Mouse (Mus musculus) ovary, postnatal 36 days (tissue): ENCODE data around the gene Tbl2.

Experiments
- DNase-seq: peaks from one replicate; pipeline ENCODE4 v3.0.0; 2022; ENCODE audit warnings: low spot score, mixed read lengths

The Tbl2 gene

DNA sequence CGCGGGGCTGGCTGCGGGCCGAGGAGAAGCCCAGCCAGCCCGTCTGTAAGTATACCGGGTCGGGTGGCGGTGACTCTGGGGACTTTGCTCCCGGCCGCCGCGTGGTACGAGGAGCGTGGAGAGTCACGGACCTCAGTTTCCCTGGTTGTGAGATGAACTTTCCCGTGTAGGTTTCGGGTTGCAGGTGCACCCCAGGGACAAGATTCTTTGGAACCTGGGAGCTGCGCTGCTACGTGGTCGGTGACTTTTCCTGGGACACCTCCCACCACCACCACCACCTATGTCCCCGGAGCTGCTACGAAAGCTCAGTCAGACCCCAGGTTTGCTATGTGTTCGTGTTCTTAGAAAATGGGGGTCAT, 342 bp downstream of the Tbl2 start:
- no peak for DNase-seq

DNA sequence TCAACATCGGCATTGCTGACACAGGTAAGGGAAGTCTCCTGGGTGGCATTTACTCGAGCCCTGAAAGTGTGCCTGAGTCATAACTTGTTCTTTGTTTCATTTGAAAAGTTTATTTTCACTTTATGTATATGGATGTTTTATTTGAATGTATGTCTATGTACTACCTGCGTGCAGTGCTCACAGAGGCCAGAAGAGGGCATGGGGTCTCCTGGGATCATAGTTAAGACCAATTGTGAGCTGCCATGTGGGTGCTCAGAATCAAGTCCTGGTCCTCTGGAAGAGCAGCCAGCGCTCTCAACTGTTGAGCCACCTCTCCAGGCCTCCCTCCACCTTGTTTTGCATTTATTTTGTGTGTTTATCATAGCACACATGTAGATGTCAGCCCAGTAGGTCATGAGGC, 7.0 kb downstream of the Tbl2 start:
- DNase-seq = no peak

DNA sequence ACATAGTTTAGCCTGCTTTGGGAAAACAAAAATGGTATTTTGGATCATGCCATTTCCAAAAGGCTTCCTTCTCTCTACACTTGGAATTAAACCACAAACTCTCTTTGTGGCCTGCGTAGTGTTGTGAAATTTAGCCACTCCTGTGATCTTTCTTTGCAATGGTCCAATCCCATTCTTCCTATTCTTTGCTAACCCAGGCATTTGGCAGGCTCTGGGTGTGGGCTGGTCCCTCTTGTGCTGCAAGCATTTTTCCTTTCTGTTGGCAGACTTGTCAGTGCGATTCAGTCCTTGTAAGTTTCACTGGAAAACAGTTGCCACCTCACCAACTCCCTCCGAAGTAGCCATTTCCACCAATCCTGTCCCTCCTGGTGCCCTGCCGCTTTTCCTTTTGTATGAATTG, 11.8 kb downstream of the Tbl2 start:
- DNase-seq = peak; percentile 39

DNA sequence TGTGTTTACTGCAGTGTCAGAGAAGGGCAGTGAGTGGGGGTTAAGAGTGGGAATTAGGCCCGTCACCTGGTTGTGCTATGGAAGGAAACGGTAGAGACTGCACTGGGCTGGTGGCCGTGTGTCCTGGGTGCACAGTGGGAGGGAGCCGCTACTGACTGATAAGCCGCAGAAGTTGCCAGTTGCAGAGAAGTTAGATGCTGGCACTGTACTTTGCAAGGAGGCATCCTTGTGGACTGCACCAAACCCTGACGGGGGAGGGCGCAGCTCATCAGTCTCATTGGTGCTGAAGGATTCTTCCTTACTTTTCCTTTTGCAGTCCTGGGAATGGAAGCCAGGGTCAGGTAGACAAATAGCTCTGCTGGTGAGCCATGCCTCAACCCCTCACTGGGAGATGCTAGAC, 12.2 kb downstream of the Tbl2 start:
- no peak for DNase-seq

DNA sequence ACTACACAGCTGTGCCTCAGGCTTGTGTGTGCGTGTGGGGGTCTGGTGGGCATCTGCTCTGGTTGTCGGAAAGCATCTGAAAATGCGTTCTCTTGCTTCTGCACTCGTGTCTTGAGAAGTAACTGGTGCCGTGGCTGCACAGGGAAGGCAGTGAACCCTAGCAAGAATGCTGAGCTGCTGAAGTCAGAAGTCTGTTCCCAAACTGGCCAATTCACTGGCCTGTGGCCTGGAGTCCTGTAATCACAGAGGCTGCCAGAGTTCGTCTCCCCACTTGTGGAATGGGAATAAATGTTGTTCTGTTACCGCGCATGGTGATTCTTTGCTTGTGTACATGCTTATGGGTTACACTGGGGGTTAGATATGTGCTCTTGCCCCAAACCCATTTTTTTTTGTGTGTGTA, 12.9 kb downstream of the Tbl2 start:
- DNase-seq = no peak

DNA sequence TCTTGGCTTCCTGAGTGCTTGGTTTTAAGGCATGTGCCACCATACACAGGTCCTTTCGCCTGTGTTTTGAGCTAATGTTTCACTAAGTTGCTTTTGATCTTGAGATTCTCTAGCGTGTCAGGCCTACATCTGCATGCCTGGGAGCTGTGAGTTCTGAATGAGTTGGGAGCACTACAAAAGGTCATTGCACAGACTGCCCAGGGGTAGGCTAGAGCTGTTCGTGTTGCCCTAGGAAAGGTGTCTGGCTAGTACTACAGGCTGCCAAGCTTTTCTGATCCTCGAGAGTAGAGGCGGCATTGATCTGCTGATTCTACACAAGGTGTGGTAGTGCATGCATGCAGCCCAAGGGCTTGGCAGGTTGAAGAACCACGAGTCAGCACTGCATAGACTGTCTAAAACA, 13.4 kb downstream of the Tbl2 start:
- no peak for DNase-seq

DNA sequence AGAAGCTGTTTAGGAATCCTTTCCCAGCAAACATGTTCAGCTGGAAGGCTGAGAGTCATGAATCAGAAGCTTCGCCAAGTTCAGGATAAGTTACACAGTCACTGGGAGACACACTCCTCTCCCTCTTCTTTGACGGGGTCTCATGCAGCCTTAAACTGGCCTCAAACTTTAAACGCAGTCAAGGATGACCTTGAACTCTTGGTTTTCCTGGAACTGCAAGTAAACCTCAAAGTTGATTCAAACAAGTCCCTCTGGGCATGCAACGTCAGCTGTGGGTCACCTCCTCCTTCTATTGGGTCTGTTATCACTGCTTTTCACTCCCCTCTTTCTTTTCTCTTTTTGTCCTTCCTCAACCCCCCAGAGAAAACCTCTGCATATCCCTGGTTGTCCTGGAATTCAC, 17.5 kb downstream of the Tbl2 start:
- DNase-seq = no peak

DNA sequence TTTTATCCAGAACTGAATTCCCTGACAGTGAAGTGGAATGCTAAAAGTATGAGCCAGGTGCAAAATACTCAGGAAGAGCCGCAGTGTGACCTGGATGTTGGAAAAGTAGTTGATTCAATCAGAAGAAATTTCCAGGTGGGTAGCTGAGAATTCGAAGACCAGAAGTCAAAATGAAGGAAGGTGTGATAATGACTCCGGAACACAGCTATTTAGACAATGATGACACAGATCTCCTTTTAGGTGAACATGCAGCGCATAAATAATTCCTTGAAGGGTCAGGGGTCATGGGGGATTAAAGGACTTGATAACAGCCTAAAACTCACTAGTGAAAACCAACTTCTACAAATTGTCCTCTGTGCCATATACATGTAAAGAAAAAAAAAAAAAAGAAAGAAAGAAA, 18.0 kb downstream of the Tbl2 start:
- DNase-seq = no peak

DNA sequence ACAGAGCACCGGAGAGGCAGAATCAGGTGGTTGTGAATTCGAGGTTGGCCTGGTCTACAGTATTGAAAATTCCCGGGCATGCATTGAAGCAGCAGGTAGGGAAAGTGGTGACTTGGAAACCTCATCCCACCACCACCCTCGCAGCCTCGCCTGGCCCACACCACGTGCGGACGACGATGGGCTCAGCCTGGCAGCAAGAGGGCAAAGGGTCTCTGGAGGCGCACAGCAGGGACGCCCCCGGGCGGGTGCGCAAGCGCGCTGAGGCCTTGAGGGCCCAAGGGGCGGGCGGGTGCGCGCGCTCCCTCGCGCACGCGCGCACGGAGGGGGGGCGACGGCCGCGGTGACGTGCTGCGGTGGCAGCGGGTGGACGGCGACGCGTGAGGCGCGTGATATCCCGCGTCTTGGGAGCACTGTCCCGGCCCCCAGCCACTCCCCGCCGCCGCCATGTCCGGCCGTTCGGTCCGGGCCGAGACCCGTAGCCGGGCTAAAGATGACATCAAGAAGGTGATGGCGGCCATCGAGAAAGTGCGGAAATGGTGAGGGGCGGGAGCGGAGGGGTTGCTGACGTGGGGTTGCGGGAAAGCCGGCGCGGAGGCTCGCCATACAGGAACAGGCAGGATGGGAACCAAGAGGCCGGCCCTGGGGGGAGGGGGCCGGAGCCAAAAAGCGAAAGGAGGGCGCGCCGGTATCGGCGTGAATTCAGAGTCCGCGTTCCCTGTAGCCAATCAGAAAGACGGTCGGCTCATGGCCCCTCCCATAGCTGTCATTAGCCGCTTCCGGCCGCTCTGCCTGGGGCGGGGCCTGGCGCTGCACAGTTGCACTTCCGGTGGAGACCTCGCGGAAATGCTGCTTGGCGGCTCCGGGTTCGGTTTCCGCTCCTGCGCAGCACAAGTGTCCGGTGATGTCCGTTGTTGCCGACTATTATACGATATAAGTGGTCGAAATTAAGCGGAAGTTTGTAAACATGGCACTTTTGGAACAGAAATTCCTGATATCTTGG, 18.9 kb downstream of the Tbl2 start, which contains the start of gene Bcl7b:
Gene Bcl7b, plus strand, starts transcription at position 221 of the 1,000 bp plus-strand sequence.
- DNase-seq = peak; percentile 96

DNA sequence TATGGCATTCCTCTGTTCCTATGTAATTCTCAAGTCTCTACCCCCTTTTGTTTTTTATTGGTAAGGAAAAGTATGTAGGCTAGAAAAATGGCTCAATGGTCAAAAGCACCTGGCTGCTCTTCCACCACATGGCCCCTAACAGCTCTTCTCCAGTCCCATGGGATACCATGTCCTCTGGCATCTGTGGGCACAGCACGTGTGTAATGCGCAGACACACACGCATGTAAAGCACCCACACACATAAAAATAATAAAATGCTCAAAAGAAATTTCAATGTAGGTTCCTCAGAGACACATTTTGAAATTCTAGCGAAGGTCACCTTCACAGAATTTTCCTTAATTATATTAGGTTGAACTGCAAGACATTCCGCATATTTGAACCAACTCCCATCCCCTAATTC, 20.0 kb downstream of the Tbl2 start:
- DNase-seq = no peak

DNA sequence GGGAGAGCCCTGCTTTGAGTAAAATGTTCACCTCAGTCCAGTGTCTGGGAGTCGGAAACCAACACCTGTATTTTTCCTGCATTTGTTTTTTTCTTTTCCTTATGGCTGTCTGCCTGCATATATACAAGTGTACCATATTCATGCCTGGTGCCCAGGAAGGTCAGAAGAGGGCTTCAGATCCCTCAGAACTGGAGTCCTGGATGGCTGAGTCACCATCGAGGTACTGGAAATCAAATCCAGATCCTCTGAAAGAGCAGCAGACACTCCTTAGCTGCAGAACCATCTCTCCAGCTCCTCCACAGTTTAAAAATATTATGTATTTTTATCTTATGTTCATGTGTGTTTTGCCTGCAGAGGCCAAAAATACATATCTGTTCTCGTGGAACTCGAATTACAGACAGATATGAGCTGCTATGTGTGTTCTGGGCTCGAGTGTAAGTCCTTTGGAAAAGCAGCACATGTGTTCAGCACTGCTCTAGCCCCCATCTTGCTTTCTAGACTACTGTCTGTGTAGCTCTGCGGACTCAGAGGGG, 22.3 kb downstream of the Tbl2 start:
- DNase-seq = no peak

DNA sequence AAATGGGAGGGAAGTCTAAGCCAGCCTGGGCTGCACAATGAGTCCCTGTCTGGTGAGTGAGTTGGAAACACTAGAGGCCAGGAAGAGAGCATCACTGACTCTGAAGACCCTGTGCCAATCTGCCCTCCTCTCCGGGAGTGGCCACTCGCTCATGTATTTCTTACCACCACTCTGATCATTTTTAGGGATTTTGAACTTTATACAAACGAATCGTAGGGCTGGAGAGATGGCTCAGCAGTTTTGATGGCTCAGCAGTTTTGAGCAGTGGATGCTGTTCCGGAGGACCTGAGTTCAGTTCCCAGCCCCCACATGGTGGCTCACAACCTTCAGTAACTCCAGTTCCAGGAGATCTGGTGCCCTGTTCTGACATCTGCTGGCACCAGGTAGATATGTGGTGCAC, 23.5 kb downstream of the Tbl2 start:
- no peak for DNase-seq

DNA sequence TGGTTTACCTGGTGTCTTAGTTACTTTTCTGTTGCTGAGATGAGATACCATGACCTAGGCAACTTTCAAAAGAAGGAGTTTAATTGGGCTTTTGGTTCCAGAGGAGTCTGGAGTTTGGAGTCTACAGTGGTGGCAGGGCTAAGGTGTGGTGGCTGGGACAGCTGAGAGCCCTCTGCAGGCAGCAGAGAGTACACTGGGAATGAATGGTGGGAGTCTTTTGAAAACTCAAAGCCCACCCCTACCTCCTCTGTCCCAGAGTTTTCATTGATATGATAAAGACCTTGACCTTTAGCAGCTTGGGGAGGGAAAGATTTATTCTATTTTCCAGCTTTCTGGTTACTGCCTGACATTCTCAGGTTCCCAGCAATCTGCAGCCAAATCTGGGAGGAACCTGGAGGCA, 25.6 kb downstream of the Tbl2 start:
- no peak for DNase-seq

DNA sequence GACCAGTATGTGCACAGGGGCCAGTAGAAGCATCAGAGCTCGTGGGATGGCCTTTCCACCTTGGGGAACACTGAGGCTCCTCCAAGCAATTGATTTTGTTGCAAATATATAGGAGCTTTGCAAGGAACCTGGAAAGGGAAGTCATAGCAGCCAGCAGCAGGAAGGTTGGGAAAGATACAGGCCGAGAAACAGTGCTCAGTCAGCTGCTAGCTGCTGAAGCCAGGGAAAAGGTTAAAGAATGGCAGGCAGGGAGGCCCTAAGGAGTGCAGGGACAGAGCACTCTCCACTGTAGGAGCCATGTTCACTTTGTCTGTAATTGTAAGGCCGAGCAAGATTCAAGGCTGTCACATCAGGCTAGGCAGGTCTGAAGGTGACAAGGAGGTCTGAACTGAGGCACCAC, 29.1 kb downstream of the Tbl2 start:
- DNase-seq = no peak

DNA sequence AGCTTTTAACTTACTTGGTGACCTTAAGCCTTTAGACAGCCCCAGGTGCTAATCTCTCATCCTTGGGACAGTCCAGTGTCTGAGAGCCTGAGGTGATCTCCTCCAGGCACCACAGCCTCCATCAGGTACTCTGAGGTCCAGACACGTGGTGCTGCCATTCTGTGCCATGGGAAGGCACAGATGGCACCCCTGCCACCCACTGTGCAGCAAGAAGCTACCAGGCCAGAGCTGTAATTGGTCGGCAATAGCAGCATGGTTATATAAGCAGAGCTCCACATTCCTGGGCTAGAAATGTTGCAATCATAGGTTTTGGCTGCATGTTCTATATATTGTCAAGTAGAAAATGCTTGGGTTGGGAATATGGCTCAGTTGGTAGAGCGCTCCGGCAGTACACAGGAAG, 29.5 kb downstream of the Tbl2 start:
- DNase-seq = no peak

DNA sequence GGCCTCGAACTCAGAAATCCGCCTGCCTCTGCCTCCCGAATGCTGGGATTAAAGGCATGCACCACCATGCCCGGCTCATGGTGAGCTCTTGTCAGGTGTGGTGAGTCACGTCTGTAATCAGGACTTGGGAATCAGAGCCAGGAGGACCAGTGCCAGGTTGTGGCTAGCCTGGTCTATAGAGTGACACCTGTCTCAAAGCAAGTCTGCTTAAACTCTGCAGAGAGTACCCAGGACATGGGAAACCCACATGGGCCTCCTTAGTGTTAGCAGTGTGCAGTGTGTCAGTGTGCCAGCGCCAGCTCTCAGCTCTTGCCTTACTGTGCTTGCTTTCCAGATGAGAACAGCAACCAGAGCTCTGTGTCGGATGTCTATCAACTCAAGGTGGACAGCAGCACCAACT, 30.2 kb downstream of the Tbl2 start:
- no peak for DNase-seq

DNA sequence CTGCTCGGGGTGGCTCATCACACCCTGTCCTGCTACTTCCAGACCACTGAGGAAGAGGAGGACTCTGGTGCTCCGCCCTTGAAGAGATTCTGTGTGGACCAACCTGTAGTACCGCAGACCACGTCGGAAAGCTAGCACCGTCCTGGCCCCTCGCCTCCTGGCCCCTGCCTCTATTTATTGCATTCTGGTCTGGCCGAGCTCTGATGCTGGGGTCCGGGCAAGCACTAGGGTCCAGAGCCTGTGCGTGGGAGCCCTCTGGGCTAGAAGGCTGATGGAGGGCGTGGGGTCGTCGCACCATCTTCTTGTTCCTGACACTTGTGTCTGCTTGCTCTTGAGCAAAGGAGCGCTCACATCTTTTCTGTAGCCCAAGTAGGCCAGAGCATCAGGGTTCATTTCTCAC, 31.3 kb downstream of the Tbl2 start:
- no peak for DNase-seq

DNA sequence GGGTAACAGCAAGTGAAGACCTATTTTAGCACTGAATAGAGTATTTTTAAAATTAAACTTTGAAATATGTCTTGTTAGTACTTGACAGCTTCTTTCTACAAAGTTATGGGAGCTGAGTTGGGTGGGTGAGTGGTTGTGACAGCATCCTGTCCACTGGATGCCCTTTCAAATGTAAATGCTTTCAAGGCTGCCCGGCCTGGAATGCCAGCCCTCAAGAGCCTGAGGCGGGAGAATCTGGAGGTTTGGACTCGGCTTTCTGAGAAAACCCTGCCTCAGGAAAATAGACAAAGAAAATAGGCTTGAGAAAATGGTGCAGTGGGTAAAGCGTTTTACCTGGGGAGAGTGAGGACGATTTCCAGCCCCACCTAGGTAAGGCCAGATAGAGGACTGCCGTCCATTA, 32.3 kb downstream of the Tbl2 start:
- no peak for DNase-seq

DNA sequence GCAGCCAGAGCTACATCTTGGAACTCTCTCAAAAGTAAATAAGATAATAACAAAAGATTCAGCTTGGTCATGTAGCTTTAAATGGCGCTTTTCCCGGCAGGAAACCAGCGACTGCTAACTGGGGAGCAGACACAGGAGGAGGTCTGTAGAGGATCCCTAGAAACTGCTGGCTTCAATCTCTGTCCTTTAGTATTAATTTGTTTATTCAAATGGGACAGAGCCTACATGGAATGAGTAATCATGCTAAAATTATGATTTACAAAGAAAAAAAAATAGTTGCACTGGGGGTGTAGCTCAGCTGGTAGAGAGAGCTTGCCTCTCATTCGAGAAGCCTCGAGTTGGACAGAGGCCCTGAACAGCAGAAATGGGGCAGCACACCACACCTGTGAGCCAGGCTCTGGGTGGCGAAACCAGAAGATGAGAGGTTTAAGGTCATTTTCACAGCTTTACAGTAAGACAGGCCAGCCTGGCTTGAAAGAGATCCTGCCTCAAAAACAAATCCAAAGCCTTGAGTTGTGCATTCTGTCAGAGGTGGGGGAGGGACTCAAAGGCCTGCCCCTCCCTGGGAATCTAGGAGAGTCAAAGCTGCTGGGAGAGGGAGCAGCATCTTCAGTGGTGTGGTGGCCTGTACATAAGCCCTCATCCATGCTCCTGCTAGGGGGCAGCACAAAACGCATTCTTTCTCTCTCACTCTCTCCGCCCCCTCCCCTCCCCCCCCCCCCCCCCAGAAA, 33.8 kb downstream of the Tbl2 start:
- DNase-seq = no peak

DNA sequence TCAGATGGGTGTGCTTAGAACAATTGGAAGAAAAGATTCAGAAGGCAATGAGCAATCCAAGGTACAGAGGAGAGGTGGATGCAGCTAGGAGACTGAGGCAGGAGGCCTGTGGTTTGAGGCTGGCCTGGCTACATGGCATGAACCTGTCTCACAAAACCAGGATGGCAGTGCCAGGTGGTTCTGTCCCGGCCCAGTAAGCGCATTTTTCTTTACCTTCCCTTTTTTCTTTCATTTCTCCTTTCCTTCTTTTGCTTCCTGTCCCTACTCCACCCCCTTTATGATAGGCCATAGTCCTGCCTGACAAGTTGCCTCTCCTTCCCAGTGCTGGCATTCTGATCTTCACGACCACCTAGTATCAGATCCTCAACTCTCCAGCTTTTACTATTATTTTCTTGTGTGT, 35.6 kb downstream of the Tbl2 start:
- DNase-seq = no peak

DNA sequence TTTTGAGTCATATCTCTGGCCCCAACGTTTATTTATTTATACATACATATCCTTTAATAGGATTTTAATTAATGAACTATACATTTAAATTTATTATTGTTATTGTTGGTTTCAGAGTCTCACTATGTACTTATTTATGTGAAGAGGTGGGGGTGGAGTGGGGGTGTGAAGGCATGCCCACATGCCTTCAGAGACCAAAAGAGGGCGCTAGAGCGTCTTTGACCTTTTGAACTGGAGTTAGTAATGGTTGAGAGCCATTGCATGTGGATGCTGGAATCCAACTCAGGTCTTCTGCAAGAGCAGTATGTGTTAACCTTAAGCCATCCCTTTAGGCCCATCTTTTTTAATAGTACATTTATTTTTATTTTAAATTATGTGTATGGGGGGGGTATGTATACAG, 36.1 kb downstream of the Tbl2 start:
- DNase-seq = no peak

DNA sequence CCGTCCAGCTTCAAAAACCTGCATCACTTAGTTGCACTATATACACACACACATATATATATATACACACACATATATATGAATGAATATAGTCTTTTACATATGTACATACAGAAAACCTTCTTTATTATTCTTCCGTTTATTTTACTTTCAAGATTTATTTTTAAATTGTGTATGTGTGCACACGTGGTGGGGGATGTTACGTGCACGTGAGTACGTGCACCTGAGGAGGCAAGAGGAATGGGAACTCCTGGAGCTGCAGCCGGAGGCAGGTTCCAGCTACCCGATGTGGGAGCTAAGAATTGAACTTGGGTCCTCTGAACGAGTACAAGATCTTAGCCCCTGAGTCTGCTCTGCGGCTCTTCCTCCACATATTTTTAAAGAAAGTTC, 36.8 kb downstream of the Tbl2 start:
- DNase-seq = no peak
